Mouse (Mus musculus) lung, adult 2 months (tissue): ENCODE measurements around the gene Zkscan4.

ENCODE experiments used
- CTCF ChIP-seq: fragments of 200-500 bp; IDR thresholded peaks from 2 replicates; pipeline ENCODE4 v1.5.1; 2011; ENCODE audit warnings: mild to moderate bottlenecking, low read length, control low read depth; ENCODE audit not compliant: insufficient read depth
- POLR2A ChIP-seq: fragments of 200-500 bp; IDR thresholded peaks from 2 replicates; pipeline ENCODE4 v1.6.1; 2011; ENCODE audit warnings: low read depth, mild to moderate bottlenecking, control low read depth, low read length, borderline replicate concordance; ENCODE audit errors: extremely low read depth

DNA sequence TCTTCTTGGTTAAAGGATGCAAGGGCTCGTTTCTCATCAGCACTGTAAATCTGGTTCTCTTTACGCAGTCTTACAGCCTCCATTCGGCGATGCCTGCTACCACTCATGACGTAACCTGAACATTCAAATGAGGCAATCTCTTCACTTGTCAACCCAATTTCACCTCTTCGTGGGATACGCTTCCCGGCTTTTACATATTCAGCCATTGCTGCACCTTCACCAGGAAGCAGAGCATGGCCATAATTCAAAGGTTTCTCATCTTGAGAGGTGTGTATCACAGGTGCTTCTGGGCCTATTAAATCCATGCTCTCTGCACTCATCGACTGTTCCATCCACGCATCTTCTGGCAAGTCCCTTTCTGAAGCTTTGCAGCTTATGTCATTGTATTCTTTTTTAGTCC lies 11.4 kb upstream of the Zkscan4 start:
- TF ChIP-seq CTCF (no peak), POLR2A (no peak)
